Mouse (Mus musculus): ENCODE measurements around the gene Grik3. TPM values are rescaled to one million over a fixed set of nuclear protein-coding genes. Genes with fewer than 3 reads are reported as not detected.

Gene Grik3
- polyA plus RNA-seq, 1 experiment from 2014 or later: 0.16 TPM

GRCm38 (mm10) chr4:125488796-125489637 lies 1.5 kb upstream of the Grik3 start:
- Histone ChIP-seq H3K9ac (ENCODE audit: low read length) (no peak overlapping the region), H3K4me3 (ENCODE audit: low read length) (no peak overlapping the region), H3K27ac (ENCODE audit: low read length) (no peak overlapping the region), H3K9me3 (replicated peaks; ENCODE audit: control insufficient read depth, low read length) (no peaks in the 10 kb centered on the region), H3K4me1 (ENCODE audit: control insufficient read depth, insufficient read depth, low read length) (0 out of 2 replicates have a peak, but pooled peaks cover 5% of the 10 kb centered on the region), H3K36me3 (ENCODE audit: control insufficient read depth, insufficient read depth) (no peaks in the 10 kb centered on the region), H3K4me2 (ENCODE audit: low read depth, low read length) (no peak overlapping the region), H3K27me3 (ENCODE audit: control insufficient read depth, insufficient read depth, low read length) (peaks cover 100% of the 10 kb centered on the region)
- ATAC-seq (replicated peaks; ENCODE audit: extremely low read depth, insufficient read depth, low FRiP score): no peak
- WGBS: 4% methylated on average over 26 of the region's 26 CpGs

- 1% methylated on average over 77 of the region's 81 CpGs for WGBS
- H3K9ac ChIP-seq (ENCODE audit: low read length): no peak overlapping the region
- H3K4me3 ChIP-seq (ENCODE audit: low read length): peak overlapping the region; percentile 39
- no peak for ATAC-seq (replicated peaks; ENCODE audit: extremely low read depth, insufficient read depth, low FRiP score)
- no peaks in the 10 kb centered on the region for H3K9me3 ChIP-seq (replicated peaks; ENCODE audit: control insufficient read depth, low read length)
- H3K36me3 ChIP-seq (ENCODE audit: control insufficient read depth, insufficient read depth): no peaks in the 10 kb centered on the region
- 0 out of 2 replicates have a peak, but pooled peaks cover 5% of the 10 kb centered on the region for H3K4me1 ChIP-seq (ENCODE audit: control insufficient read depth, insufficient read depth, low read length)
- H3K27me3 ChIP-seq (ENCODE audit: control insufficient read depth, insufficient read depth, low read length): peaks cover 100% of the 10 kb centered on the region
- H3K4me2 ChIP-seq (ENCODE audit: low read depth, low read length): peak overlapping the region; percentile 55
- H3K27ac ChIP-seq (ENCODE audit: low read length): no peak overlapping the region
These were observed 454 bp upstream of the Grik3 start for GRCm38 (mm10) chr4:125489901-125490590.

- peak overlapping the region; percentile 44 for H3K4me2 ChIP-seq (ENCODE audit: low read depth, low read length)
- no peaks in the 10 kb centered on the region for H3K9me3 ChIP-seq (replicated peaks; ENCODE audit: control insufficient read depth, low read length)
- no peaks in the 10 kb centered on the region for H3K36me3 ChIP-seq (ENCODE audit: control insufficient read depth, insufficient read depth)
- peaks cover 95% of the 10 kb centered on the region for H3K27me3 ChIP-seq (ENCODE audit: control insufficient read depth, insufficient read depth, low read length)
- no peak for ATAC-seq (replicated peaks; ENCODE audit: extremely low read depth, insufficient read depth, low FRiP score)
- 1% methylated on average over 42 of the region's 42 CpGs for WGBS
- H3K9ac ChIP-seq (ENCODE audit: low read length): no peak overlapping the region
- H3K27ac ChIP-seq (ENCODE audit: low read length): no peak overlapping the region
- H3K4me1 ChIP-seq (ENCODE audit: control insufficient read depth, insufficient read depth, low read length): peaks cover 8% of the 10 kb centered on the region; the same call in 1 of the 2 replicates
- H3K4me3 ChIP-seq (ENCODE audit: low read length): peak overlapping the region; percentile 39
These were observed 1.1 kb downstream of the Grik3 start for GRCm38 (mm10) chr4:125491505-125492121.

GRCm38 (mm10) chr4:125492122-125492505 lies 1.6 kb downstream of the Grik3 start:
- 15% methylated on average over 9 of the region's 9 CpGs for WGBS
- Histone ChIP-seq H3K4me2 (ENCODE audit: low read depth, low read length) (no peak overlapping the region), H3K4me3 (ENCODE audit: low read length) (no peak overlapping the region)

GRCm38 (mm10) chr4:125492706-125493105 lies 2.2 kb downstream of the Grik3 start:
- H3K4me3 ChIP-seq (ENCODE audit: low read length): no peak overlapping the region
- no peak for ATAC-seq (replicated peaks; ENCODE audit: extremely low read depth, insufficient read depth, low FRiP score)
- WGBS: 15% methylated on average over 9 of the region's 9 CpGs
- H3K27ac ChIP-seq (ENCODE audit: low read length): no peak overlapping the region
- H3K36me3 ChIP-seq (ENCODE audit: control insufficient read depth, insufficient read depth): no peaks in the 10 kb centered on the region
- H3K4me2 ChIP-seq (ENCODE audit: low read depth, low read length): no peak overlapping the region
- H3K9ac ChIP-seq (ENCODE audit: low read length): no peak overlapping the region
- H3K9me3 ChIP-seq (replicated peaks; ENCODE audit: control insufficient read depth, low read length): no peaks in the 10 kb centered on the region
- H3K4me1 ChIP-seq (ENCODE audit: control insufficient read depth, insufficient read depth, low read length): peaks cover 8% of the 10 kb centered on the region; the same call in 1 of the 2 replicates
- H3K27me3 ChIP-seq (ENCODE audit: control insufficient read depth, insufficient read depth, low read length): peaks cover 93% of the 10 kb centered on the region

More at GRCm38 (mm10) chr4:125492122-125492505, 1.6 kb downstream of the Grik3 start:
- Histone ChIP-seq H3K4me1 (ENCODE audit: control insufficient read depth, insufficient read depth, low read length) (peaks cover 8% of the 10 kb centered on the region; the same call in 1 of the 2 replicates), H3K27ac (ENCODE audit: low read length) (no peak overlapping the region), H3K36me3 (ENCODE audit: control insufficient read depth, insufficient read depth) (no peaks in the 10 kb centered on the region), H3K27me3 (ENCODE audit: control insufficient read depth, insufficient read depth, low read length) (peaks cover 93% of the 10 kb centered on the region), H3K9ac (ENCODE audit: low read length) (no peak overlapping the region), H3K9me3 (replicated peaks; ENCODE audit: control insufficient read depth, low read length) (no peaks in the 10 kb centered on the region)
- no peak for ATAC-seq (replicated peaks; ENCODE audit: extremely low read depth, insufficient read depth, low FRiP score)

GRCm38 (mm10) chr4:125493124-125493523 lies 2.6 kb downstream of the Grik3 start:
- no peaks in the 10 kb centered on the region for H3K9me3 ChIP-seq (replicated peaks; ENCODE audit: control insufficient read depth, low read length)
- no peak overlapping the region for H3K4me2 ChIP-seq (ENCODE audit: low read depth, low read length)
- H3K4me3 ChIP-seq (ENCODE audit: low read length): no peak overlapping the region
- H3K27ac ChIP-seq (ENCODE audit: low read length): no peak overlapping the region
- H3K4me1 ChIP-seq (ENCODE audit: control insufficient read depth, insufficient read depth, low read length): peaks cover 8% of the 10 kb centered on the region; the same call in 1 of the 2 replicates
- peaks cover 93% of the 10 kb centered on the region for H3K27me3 ChIP-seq (ENCODE audit: control insufficient read depth, insufficient read depth, low read length)
- no peaks in the 10 kb centered on the region for H3K36me3 ChIP-seq (ENCODE audit: control insufficient read depth, insufficient read depth)
- H3K9ac ChIP-seq (ENCODE audit: low read length): no peak overlapping the region
- no peak for ATAC-seq (replicated peaks; ENCODE audit: extremely low read depth, insufficient read depth, low FRiP score)
- WGBS: 18% methylated on average over 8 of the region's 8 CpGs

GRCm38 (mm10) chr4:125495477-125495876 lies 5.0 kb downstream of the Grik3 start:
- Histone ChIP-seq H3K4me1 (ENCODE audit: control insufficient read depth, insufficient read depth, low read length) (peaks cover 7% of the 10 kb centered on the region; the same call in 1 of the 2 replicates), H3K4me3 (ENCODE audit: low read length) (no peak overlapping the region), H3K27ac (ENCODE audit: low read length) (no peak overlapping the region), H3K4me2 (ENCODE audit: low read depth, low read length) (no peak overlapping the region), H3K27me3 (ENCODE audit: control insufficient read depth, insufficient read depth, low read length) (peaks cover 85% of the 10 kb centered on the region), H3K36me3 (ENCODE audit: control insufficient read depth, insufficient read depth) (no peaks in the 10 kb centered on the region), H3K9ac (ENCODE audit: low read length) (no peak overlapping the region), H3K9me3 (replicated peaks; ENCODE audit: control insufficient read depth, low read length) (no peaks in the 10 kb centered on the region)
- whole genome bisulfite sequencing: 26% methylated on average over 8 of the region's 8 CpGs
- ATAC-seq (replicated peaks; ENCODE audit: extremely low read depth, insufficient read depth, low FRiP score): no peak

GRCm38 (mm10) chr4:125497001-125497400 lies 6.5 kb downstream of the Grik3 start:
- Histone ChIP-seq H3K4me1 (ENCODE audit: control insufficient read depth, insufficient read depth, low read length) (peaks cover 4% of the 10 kb centered on the region; the same call in 1 of the 2 replicates), H3K4me2 (ENCODE audit: low read depth, low read length) (no peak overlapping the region), H3K27me3 (ENCODE audit: control insufficient read depth, insufficient read depth, low read length) (peaks cover 69% of the 10 kb centered on the region), H3K27ac (ENCODE audit: low read length) (no peak overlapping the region), H3K36me3 (ENCODE audit: control insufficient read depth, insufficient read depth) (no peaks in the 10 kb centered on the region), H3K9me3 (replicated peaks; ENCODE audit: control insufficient read depth, low read length) (no peaks in the 10 kb centered on the region), H3K9ac (ENCODE audit: low read length) (no peak overlapping the region), H3K4me3 (ENCODE audit: low read length) (no peak overlapping the region)
- no peak for ATAC-seq (replicated peaks; ENCODE audit: extremely low read depth, insufficient read depth, low FRiP score)
- 4% methylated on average over 1 of the region's 1 CpGs for WGBS
